Mouse (Mus musculus): ENCODE results near the gene Braf.

DNA sequence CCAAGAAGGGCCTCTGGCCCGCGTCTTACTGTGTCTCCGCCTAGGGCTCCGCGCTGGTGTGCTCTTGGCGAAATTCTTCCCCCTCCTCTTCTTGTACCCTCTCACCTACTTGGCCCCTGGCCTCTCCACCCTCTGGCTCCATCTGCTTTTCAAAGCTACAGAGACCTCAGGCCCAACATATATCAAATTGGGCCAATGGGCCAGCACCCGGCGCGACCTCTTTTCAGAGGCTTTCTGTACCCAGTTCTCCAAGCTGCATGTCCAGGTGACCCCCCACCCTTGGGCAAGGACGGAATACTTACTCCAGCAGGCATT, 150.8 kb downstream of the Braf start:
- no peak for TF ChIP-seq POLR2A (IDR thresholded peaks at IDR 0.05; ENCODE audit: low read depth, low read length)
- TF ChIP-seq CTCF (conservative IDR thresholded peaks at IDR 0.05 in 1 of 2, IDR thresholded peaks at IDR 0.05 in 1 of 2; ENCODE audit: low read depth in 2 of 2, low read length in 2 of 2), result no peak
- no peak for TF ChIP-seq EP300 (IDR thresholded peaks at IDR 0.05; ENCODE audit: low read length)
- TF ChIP-seq MAX (IDR thresholded peaks at IDR 0.05; ENCODE audit: low read length), result no peak

Measured in CH12.LX (cell line).